In genomic region chr2:31303177-31303576, GRCm38 (mm10) we compare ENCODE assay signal across 16 mouse cellular contexts. TPM values are rescaled to one million over a fixed set of nuclear protein-coding genes. Genes with fewer than 3 reads are reported as not detected.
"Had no signal": no experiment of that assay in that cellular context is flagged by ENCODE, and none has a peak within 500 bp of the region (broad histone marks: within the 10 kb centered on the region; RNA-seq: fewer than 3 reads in every experiment).

No protein-coding gene starts in this region.

- H3K36me3 ChIP-seq: midbrain, embryonic 10.5 days; midbrain, embryonic 12.5 days; neural tube, embryonic 12.5 days; stomach, embryonic 15.5 days had no signal

- H3K4me3 ChIP-seq: midbrain, embryonic 10.5 days; midbrain, embryonic 12.5 days; neural tube, embryonic 12.5 days; stomach, embryonic 15.5 days had no signal

- H3K9ac ChIP-seq: lung, embryonic 14.5 days; midbrain, embryonic 12.5 days; neural tube, embryonic 12.5 days; stomach, embryonic 15.5 days had no signal

- H3K9me3 ChIP-seq: midbrain, embryonic 10.5 days; midbrain, embryonic 12.5 days; neural tube, embryonic 12.5 days; stomach, embryonic 15.5 days had no signal

- H3K4me2 ChIP-seq: lung, embryonic 14.5 days; midbrain, embryonic 12.5 days; neural tube, embryonic 12.5 days; stomach, embryonic 15.5 days had no signal

- DNase-seq: lung, adult 18-20 months; lung, embryonic 14.5 days; lung, postnatal 10 days; lung, postnatal 4 days; midbrain, embryonic 14.5 days; right cerebral cortex, postnatal 14 days; thymus, adult 2 months; thymus, postnatal 14 days; thymus, postnatal 36 days had no signal

- H3K27me3 ChIP-seq: midbrain, embryonic 12.5 days; neural tube, embryonic 12.5 days; stomach, embryonic 15.5 days had no signal

- H3K27ac ChIP-seq: midbrain, embryonic 10.5 days; midbrain, embryonic 12.5 days; neural tube, embryonic 12.5 days; stomach, embryonic 15.5 days; stomach, postnatal 0 days had no signal

RNA-seq across cellular contexts. Expression of gene Hmcn2, which starts 11.0 kb away (rescaled TPM):
- total RNA-seq: monocyte, adult 5-6 weeks; neutrophil, adult 5-6 weeks had no signal

RNA-seq across cellular contexts. Expression of gene Ncs1, which starts 57.6 kb away (rescaled TPM):
- total RNA-seq: monocyte, adult 5-6 weeks; neutrophil, adult 5-6 weeks had no signal
